ENCODE assay signal across 19 mouse cellular contexts in genomic region chr16:10716696-10717095, GRCm38 (mm10).
DNase-seq lines count a peak whose midpoint lies in the region; ATAC-seq and TF ChIP-seq lines count a peak whose summit lies in the region.
"Had no signal": no experiment of that assay in that cellular context is flagged by ENCODE, and none has a peak within 500 bp of the region (broad histone marks: within the 10 kb centered on the region; RNA-seq: fewer than 3 reads in every experiment).

No protein-coding gene starts in this region.

- H3K27ac ChIP-seq in midbrain, postnatal 0 days (ENCODE audit: low read depth, low read length): no peak overlapping the region
- H3K27ac ChIP-seq in midbrain, embryonic 15.5 days: no peak overlapping the region
- H3K27ac ChIP-seq in forebrain, embryonic 15.5 days (replicated peaks): no peak overlapping the region
- H3K27ac ChIP-seq: embryonic facial prominence, embryonic 12.5 days; heart, embryonic 13.5 days; hindbrain, embryonic 12.5 days had no signal

- peak; percentile 8 to 34 for DNase-seq in kidney, postnatal 36 days
- no peak for DNase-seq in kidney, adult 9 months
- peak; percentile 48 for DNase-seq in midbrain, postnatal 0 days (ENCODE audit: low spot score)
- peak; percentile 73 for DNase-seq in cerebellum, adult 8-10 months
- DNase-seq in cerebellum, postnatal 14 days: peak; percentile 83 to 84
- DNase-seq in ovary, adult 18-20 months (ENCODE audit: low spot score): no peak
- DNase-seq: adrenal gland, adult 8-10 months; gastrocnemius, postnatal 25 days; heart, adult 18-20 months; heart, postnatal 14 days; kidney, adult 2 months; kidney, postnatal 10 days; lung, postnatal 14 days had no signal

- H3K9ac ChIP-seq in midbrain, postnatal 0 days (replicated peaks; ENCODE audit: low read length, poor library complexity, severe bottlenecking): no peak overlapping the region
- no peak overlapping the region for H3K9ac ChIP-seq in midbrain, embryonic 15.5 days
- no peak overlapping the region for H3K9ac ChIP-seq in forebrain, embryonic 15.5 days (replicated peaks)
- H3K9ac ChIP-seq: embryonic facial prominence, embryonic 12.5 days; heart, embryonic 13.5 days; hindbrain, embryonic 12.5 days had no signal

- TF ChIP-seq CTCF in midbrain, postnatal 0 days (IDR thresholded peaks at IDR 0.05): no peak

- no peaks in the 10 kb centered on the region for H3K27me3 ChIP-seq in midbrain, postnatal 0 days (ENCODE audit: insufficient read depth, low read length)
- H3K27me3 ChIP-seq in midbrain, embryonic 15.5 days (replicated peaks): no peaks in the 10 kb centered on the region
- H3K27me3 ChIP-seq in forebrain, embryonic 15.5 days: no peaks in the 10 kb centered on the region
- H3K27me3 ChIP-seq: embryonic facial prominence, embryonic 12.5 days; heart, embryonic 13.5 days; hindbrain, embryonic 12.5 days had no signal

- H3K4me2 ChIP-seq in midbrain, postnatal 0 days (ENCODE audit: low read depth, low read length, poor library complexity, severe bottlenecking): no peak overlapping the region
- no peak overlapping the region for H3K4me2 ChIP-seq in midbrain, embryonic 15.5 days
- H3K4me2 ChIP-seq in forebrain, embryonic 15.5 days (replicated peaks): no peak overlapping the region
- H3K4me2 ChIP-seq: embryonic facial prominence, embryonic 12.5 days; heart, embryonic 13.5 days; hindbrain, embryonic 12.5 days had no signal

- no peaks in the 10 kb centered on the region; the same call in 1 of the 2 replicates for H3K4me1 ChIP-seq in midbrain, postnatal 0 days (ENCODE audit: insufficient read depth, low read length)
- peaks cover 5% of the 10 kb centered on the region for H3K4me1 ChIP-seq in midbrain, embryonic 15.5 days
- no peaks in the 10 kb centered on the region for H3K4me1 ChIP-seq in forebrain, embryonic 15.5 days

- no peaks in the 10 kb centered on the region for H3K9me3 ChIP-seq in midbrain, postnatal 0 days (ENCODE audit: low read length)
- no peaks in the 10 kb centered on the region for H3K9me3 ChIP-seq in midbrain, embryonic 15.5 days
- H3K9me3 ChIP-seq in forebrain, embryonic 15.5 days: no peaks in the 10 kb centered on the region
- H3K9me3 ChIP-seq: embryonic facial prominence, embryonic 12.5 days; heart, embryonic 13.5 days; hindbrain, embryonic 12.5 days had no signal

- 55% methylated on average over 2 of the region's 2 CpGs for WGBS in midbrain, postnatal 0 days
- WGBS in midbrain, embryonic 15.5 days: 56% methylated on average over 2 of the region's 2 CpGs
- WGBS in forebrain, embryonic 15.5 days: 52% methylated on average over 2 of the region's 2 CpGs

- no peak overlapping the region for H3K4me3 ChIP-seq in midbrain, postnatal 0 days (ENCODE audit: low read depth, low read length)
- H3K4me3 ChIP-seq in midbrain, embryonic 15.5 days: no peak overlapping the region
- H3K4me3 ChIP-seq in forebrain, embryonic 15.5 days: no peak overlapping the region
- H3K4me3 ChIP-seq: embryonic facial prominence, embryonic 12.5 days; heart, embryonic 13.5 days; hindbrain, embryonic 12.5 days had no signal

- ATAC-seq in midbrain, postnatal 0 days (ENCODE audit: low FRiP score): no peak
- ATAC-seq in midbrain, embryonic 15.5 days (replicated peaks): no peak
- no peak for ATAC-seq in forebrain, embryonic 15.5 days (replicated peaks)
- ATAC-seq: activated CD4-positive, CD25-positive, alpha-beta regulatory T cell, adult 4 months had no signal

- H3K36me3 ChIP-seq in midbrain, postnatal 0 days (ENCODE audit: insufficient read depth, low read length): no peaks in the 10 kb centered on the region
- no peaks in the 10 kb centered on the region for H3K36me3 ChIP-seq in midbrain, embryonic 15.5 days (replicated peaks)
- no peaks in the 10 kb centered on the region for H3K36me3 ChIP-seq in forebrain, embryonic 15.5 days
- H3K36me3 ChIP-seq: embryonic facial prominence, embryonic 12.5 days; heart, embryonic 13.5 days; hindbrain, embryonic 12.5 days had no signal

Comparison
In these comparisons a context has a peak if more than half of its experiments do, and no peak if none do; other contexts are left out.
1. DNase-seq: peak in kidney, postnatal 36 days (2 of 2), midbrain, postnatal 0 days (single experiment), cerebellum, adult 8-10 months (single experiment) and cerebellum, postnatal 14 days (2 of 2); none in kidney, adult 9 months (single experiment) and ovary, adult 18-20 months (single experiment).